Mouse (Mus musculus): Measurements from ENCODE around the gene Vac14.

Gene Vac14

GRCm38 (mm10) chr8:110718209-110718968, 100.0 kb downstream of the Vac14 start:
- DNase-seq (ENCODE audit: low read depth): no peak

DNA sequence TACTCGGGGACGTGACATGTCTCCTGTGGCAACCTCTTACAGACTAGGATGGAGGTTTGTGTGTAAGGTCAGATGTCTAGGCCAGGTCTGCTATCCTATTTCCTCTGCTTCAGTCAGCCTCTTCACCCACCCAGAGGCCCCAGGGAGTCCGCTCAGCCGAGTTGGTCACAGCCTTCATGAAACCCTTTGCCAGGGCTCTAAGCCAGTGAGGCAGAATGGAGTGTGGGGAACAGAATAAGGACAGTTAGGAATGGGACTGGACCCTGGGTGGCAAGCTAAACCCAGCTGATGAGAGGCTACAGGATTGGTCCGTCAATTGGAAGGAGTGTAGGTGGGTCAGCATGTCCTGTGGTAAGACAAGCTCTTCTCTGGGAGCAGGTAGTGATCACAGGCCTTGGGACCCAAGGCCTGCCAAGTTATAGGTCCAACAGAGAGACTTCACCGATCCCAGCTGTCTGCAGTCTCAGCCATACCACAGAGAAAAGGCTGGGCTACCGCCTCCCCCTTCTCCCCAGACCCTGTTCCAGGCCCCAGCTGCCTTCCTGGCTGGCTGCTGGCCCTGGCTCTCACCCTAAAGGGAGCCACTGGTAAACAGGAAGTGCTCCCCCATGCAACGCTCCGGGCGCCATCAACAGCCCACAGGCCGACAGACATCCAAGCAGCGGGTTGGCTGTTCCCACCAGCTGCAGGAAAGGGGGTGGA, 100.7 kb downstream of the Vac14 start:
- DNase-seq (ENCODE audit: low read depth): no peak

GRCm38 (mm10) chr8:110719898-110720653, 101.7 kb downstream of the Vac14 start:
- DNase-seq (ENCODE audit: low read depth): no peak

GRCm38 (mm10) chr8:110720685-110721598, 102.6 kb downstream of the Vac14 start, which contains the start of gene Mtss1l:
TSS of gene Mtss1l (plus strand) at chr8:110721476.
- no peak for DNase-seq (ENCODE audit: low read depth)

DNA sequence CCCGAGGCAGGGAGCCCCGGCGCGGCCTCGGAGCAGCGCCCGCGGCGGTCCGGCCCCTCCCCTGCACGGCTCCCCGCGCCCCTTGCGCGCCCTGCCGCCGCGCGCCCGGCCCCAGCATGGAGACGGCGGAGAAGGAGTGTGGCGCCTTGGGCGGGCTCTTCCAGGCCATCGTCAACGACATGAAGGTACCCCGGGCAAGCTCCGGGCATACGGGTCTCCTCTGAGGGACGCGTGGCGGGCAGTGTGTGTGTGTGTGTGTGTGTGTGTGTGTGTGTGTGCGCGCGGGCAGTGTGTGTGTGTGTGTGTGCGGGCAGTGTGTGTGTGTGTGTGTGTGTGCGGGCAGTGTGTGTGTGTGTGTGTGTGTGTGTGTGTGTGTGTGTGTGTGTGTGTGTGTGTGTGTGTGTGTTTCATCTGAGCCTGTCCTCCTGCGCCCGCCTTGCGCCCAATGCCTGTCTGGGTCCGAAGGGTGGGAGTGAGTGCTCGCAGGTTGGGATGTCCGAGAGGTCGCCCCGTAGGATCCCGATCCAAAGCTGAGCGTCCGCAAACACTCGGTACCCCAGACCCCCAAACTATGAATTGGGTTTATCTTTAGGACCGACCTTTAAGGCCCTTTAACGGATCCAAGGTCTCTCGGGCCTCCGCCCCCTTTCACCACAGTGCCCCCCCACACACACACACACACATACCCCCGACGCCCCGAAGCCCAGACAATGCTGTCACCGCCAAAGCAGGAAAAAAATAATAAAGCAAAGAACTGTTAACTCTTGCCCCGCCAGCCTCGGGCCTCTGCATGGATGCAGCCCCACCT, 103.4 kb downstream of the Vac14 start:
- no peak for DNase-seq (ENCODE audit: low read depth)

- no peak for DNase-seq (ENCODE audit: low read depth)
These were observed 104.1 kb downstream of the Vac14 start for GRCm38 (mm10) chr8:110722414-110723011.

DNA sequence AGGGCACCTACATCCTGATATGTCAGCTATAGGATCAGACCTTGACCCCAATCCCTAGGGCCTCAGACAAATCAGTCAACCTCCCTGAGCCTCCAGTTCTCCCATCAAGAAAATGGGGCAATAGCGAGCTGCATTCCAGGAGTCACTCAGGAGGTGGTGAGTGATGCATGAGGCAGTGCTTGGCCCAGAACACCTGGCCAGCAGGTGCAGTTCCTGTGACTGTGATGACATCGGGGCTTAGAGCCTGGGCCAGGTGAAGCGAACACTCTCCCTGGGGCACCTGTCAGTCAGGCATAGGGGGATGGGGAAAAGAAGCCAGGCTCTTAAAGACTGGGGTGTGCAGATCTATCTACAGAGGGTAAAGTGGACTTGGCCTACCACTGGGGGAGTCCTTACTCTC, 106.1 kb downstream of the Vac14 start:
- DNase-seq (ENCODE audit: low read depth): no peak

- no peak for DNase-seq (ENCODE audit: low read depth)
These were observed 106.9 kb downstream of the Vac14 start for GRCm38 (mm10) chr8:110725084-110725838.

DNA sequence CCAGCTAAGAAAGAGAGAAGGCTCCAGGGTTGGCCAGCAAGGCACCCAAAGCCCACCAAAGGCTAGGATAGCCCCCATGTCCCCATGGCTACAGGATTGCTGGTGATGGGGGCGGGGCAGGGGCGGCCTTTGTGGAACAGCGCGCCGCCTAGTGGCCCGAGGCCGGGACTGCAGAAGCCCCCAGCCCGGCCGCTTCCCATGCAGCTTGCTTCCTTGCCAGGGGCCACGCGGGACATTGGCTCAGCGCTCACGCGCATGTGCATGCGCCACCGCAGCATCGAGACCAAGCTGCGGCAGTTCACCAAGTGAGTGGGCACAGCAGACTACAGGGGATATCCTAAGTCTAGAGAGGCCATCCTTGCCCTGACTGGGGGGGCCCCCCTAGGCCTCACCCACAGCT, 108.5 kb downstream of the Vac14 start:
- no peak for DNase-seq (ENCODE audit: low read depth)

DNA sequence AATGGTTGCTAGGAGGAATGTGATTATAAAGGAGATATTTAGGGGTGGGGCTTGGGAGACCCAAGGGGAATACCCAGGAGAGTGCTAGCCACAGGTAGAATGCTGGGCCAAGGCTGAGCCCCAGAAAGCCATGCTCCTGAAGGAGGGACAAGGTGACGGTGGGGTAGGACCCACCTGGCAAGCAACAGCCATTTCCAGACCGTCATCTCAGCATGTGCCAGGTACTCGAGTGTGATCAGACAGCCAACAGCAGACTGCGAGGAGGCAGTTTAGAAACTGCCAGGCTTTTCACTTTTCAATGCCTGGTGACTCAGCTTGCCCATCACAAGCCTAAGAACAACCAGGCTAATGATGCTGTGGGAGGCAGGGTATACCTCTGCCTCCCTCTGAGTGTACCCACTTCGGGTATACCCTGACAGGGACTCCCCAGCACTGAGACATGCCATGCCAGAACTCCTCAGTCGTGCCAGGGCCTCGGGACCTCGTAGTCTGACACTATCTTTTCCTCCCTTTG, 113.0 kb downstream of the Vac14 start:
- DNase-seq (ENCODE audit: low read depth): no peak

GRCm38 (mm10) chr8:110733036-110733435, 114.7 kb downstream of the Vac14 start:
- DNase-seq (ENCODE audit: low read depth): no peak

DNA sequence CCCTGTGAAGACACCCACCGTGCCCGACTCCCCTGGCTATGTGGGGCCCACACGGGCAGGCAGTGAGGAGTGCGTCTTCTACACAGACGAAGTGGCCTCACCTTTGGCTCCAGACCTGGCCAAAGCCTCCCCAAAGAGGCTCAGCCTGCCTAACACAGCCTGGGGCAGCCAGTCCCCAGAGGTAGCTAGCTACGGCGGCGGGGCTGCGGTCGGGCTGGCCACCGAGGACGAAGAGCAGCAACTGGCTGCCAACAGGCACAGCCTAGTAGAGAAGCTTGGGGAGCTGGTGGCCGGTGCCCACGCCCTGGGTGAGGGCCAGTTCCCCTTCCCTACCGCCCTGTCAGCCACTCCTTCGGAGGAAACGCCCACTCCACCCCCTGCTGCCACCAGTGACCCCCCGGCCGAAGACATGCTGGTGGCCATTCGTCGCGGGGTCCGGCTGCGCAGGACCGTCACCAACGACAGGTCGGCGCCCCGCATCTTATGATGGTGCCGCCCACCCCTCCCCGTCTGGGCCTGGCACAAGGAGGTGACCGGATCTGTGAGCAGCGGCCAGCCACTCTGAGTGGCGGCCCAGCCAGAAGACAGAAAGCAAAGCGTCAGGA, 120.3 kb downstream of the Vac14 start:
- DNase-seq (ENCODE audit: low read depth): no peak

GRCm38 (mm10) chr8:110740629-110741175, 122.3 kb downstream of the Vac14 start:
- no peak for DNase-seq (ENCODE audit: low read depth)

DNA sequence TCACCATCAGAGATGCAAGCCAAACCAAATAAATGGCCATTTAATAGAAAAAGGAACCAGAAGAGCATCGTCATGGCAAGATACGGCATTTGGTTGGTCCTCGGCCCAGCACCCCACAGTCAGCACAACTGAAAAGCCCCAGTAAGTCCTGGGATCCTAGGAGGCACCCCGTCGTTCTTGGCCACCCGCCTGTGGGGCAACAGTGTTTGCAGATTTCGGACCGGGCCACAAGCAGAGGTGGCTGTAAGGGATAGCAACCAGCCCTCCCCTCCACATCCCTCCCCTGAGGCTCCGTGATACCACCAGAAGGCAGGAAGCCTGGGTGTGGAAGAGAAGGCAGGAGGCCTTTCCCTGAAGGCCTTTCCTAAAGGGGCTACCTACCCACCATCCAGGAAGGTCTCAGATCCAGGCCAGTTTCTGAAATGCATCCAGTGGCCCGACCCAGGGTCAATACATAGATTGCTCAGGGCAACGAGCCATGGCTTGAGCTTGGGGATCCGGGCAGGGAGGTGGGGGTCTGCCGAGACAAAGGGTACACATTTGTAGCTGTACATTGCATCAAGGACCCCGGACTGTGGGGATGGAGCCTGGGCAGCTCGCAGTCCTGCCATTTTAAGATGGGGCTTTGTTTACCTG, 123.5 kb downstream of the Vac14 start:
- no peak for DNase-seq (ENCODE audit: low read depth)

GRCm38 (mm10) chr8:110742452-110742818, 124.0 kb downstream of the Vac14 start:
- DNase-seq (ENCODE audit: low read depth): no peak

DNA sequence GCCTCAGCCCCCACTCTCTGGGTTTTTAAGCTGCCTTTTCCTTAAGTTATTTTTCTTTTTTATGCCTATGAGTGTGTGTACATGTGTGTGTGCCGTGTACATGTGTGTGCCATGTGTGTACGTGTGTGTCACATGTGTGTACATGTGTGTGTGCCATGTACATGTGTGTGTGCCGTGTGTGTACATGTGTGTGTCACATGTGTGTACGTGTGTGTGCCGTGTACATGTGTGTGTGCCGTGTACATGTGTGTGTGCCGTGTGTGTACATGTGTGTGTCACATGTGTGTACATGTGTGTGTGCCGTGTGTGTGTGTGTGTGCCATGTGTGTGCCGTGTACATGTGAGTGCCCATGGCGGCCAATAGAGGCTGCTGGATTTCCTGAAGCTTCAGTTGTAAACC, 126.8 kb downstream of the Vac14 start:
- no peak for DNase-seq (ENCODE audit: low read depth)

- no peak for DNase-seq (ENCODE audit: low read depth)
These were observed 128.3 kb downstream of the Vac14 start for GRCm38 (mm10) chr8:110746661-110747060.

DNA sequence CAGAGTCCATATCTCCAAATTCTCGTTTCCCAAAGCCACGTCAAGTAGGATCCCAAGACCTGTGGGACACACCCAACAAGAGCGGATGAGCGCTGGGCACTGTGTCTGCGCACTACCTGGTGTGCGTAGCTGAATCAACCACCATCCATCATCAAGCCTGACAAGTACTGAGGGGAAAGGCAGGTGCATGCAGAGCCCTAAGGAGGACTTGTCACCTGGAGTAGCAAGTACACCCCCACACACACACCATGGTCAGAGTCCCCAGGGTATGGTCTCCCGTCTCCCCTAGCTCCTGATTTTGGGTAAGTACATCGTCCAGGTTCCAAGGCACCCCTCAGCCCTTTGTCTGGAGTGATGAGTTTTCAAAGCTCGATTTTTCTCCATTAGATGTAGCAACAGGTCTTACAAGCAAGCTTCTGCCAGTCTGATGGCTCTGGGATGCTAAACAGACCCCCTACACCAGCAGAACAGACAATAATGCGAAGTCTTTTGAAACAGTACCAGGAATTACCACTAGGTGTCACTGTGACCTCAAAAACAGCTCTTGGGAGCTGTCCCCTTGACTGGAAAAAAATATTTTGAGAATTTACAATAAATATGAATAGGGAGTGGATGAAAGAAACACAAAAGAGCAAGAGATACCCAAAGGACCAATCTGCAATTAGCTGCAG, 131.2 kb downstream of the Vac14 start:
- DNase-seq (ENCODE audit: low read depth): peak; percentile 69

Measured in c-Kit-positive CD71-negative TER-119-negative erythroid progenitor cells, embryonic 14.5 days (primary cell).